Mouse (Mus musculus) intestine, embryonic 14.5 days (tissue): ENCODE data around the gene Gata5. TPM values are rescaled to one million over a fixed set of nuclear protein-coding genes. Genes with fewer than 3 reads are reported as not detected.

ENCODE experiments used
- polyA plus RNA-seq: library from polyadenylated mRNA; unstranded; fragments of >200 nt; fragmentation: Nextera tagmentation; extraction: Ambion mirVana; gene quantifications from 2 replicates; pipeline ENCODE4 v1.2.1, GENCODE M21; 2014

Gata5 gene
- polyA plus RNA-seq, 1 experiment from 2014 or later = 8.1 TPM

Other genes starting within 250 kb of the Gata5 start
- 0.16 and 0.19 TPM in 2 replicates for gene Hrh3, start 230.2 kb downstream of the Gata5 start, polyA plus RNA-seq
- 31.2 and 31.4 TPM in 2 replicates for gene Osbpl2, start 215.4 kb downstream of the Gata5 start, polyA plus RNA-seq
- gene Adrm1, start 163.2 kb downstream of the Gata5 start, polyA plus RNA-seq = 159 TPM in 2 replicates
- gene Lama5, start 108.8 kb downstream of the Gata5 start, polyA plus RNA-seq = 63.7 and 65.1 TPM in 2 replicates
- 771 and 871 TPM in 2 replicates for gene Rps21, start 77.3 kb downstream of the Gata5 start, polyA plus RNA-seq
- 17.1 and 20.3 TPM in 2 replicates for gene Cables2, start 61.2 kb downstream of the Gata5 start, polyA plus RNA-seq
- gene Rbbp8nl, start 44.8 kb downstream of the Gata5 start, polyA plus RNA-seq = 2.5 and 2.7 TPM in 2 replicates
- gene Slco4a1, start 121.5 kb upstream of the Gata5 start, polyA plus RNA-seq = 1.5 and 2.3 TPM in 2 replicates
- gene Ntsr1, start 165.3 kb upstream of the Gata5 start, polyA plus RNA-seq = 6.2 and 6.3 TPM in 2 replicates
- 26.2 and 27.3 TPM in 2 replicates for gene Mrgbp, start 246.6 kb upstream of the Gata5 start, polyA plus RNA-seq